Mouse (Mus musculus) thymus, adult 2 months (tissue): ENCODE data around the gene Pitpnm2.

Source experiments
- CTCF ChIP-seq: fragments of 200-500 bp; IDR thresholded peaks from 2 replicates; pipeline ENCODE4 v1.5.1; 2012; ENCODE audit warnings: mild to moderate bottlenecking, control low read depth, low read length, moderate library complexity, borderline replicate concordance; ENCODE audit not compliant: control insufficient read depth, poor library complexity, insufficient read depth; ENCODE audit errors: extremely low read depth
- POLR2A ChIP-seq: fragments of 200-500 bp; IDR thresholded peaks from 2 replicates; pipeline ENCODE4 v1.6.1; 2012; ENCODE audit warnings: mild to moderate bottlenecking, low read length, control low read depth, moderate library complexity; ENCODE audit not compliant: control insufficient read depth, poor library complexity, insufficient read depth; ENCODE audit errors: extremely low read depth

DNA sequence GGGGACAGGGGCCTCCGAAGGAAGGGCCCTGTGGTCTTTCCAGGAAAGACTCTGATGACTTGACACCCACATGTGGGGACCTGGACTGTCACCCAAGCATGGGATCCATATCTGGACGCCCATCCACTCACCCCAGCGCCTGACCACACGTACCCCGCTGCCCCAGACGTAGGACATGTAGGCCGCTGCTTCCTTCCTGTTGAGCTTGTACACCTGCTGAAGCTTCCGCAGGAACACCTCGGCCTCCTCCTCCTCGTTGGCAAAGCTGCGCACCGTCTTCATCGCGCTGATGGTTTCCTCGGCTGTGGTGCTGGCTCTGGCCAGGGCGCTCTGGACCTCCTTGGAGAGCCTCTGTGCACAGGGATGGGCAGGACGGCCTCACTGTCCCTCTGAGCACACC, 169.7 kb downstream of the Pitpnm2 start:
- no peak for TF ChIP-seq CTCF
- TF ChIP-seq POLR2A, result peak; percentile 47; the same call in 1 of the 2 replicates
